Mouse (Mus musculus) bone marrow, adult 2 months (tissue): ENCODE results near the gene Pkp4.

Source experiments
- CTCF ChIP-seq: fragments of 200-500 bp; IDR thresholded peaks from 2 replicates; pipeline ENCODE4 v1.5.1; 2011; ENCODE audit warnings: low read length, control low read depth; ENCODE audit not compliant: control insufficient read depth, insufficient read depth
- POLR2A ChIP-seq: fragments of 200-500 bp; IDR thresholded peaks from 2 replicates; pipeline ENCODE4 v1.6.1; 2011; ENCODE audit warnings: low read depth, mild to moderate bottlenecking, control low read depth, low read length, borderline replicate concordance; ENCODE audit not compliant: control insufficient read depth

DNA sequence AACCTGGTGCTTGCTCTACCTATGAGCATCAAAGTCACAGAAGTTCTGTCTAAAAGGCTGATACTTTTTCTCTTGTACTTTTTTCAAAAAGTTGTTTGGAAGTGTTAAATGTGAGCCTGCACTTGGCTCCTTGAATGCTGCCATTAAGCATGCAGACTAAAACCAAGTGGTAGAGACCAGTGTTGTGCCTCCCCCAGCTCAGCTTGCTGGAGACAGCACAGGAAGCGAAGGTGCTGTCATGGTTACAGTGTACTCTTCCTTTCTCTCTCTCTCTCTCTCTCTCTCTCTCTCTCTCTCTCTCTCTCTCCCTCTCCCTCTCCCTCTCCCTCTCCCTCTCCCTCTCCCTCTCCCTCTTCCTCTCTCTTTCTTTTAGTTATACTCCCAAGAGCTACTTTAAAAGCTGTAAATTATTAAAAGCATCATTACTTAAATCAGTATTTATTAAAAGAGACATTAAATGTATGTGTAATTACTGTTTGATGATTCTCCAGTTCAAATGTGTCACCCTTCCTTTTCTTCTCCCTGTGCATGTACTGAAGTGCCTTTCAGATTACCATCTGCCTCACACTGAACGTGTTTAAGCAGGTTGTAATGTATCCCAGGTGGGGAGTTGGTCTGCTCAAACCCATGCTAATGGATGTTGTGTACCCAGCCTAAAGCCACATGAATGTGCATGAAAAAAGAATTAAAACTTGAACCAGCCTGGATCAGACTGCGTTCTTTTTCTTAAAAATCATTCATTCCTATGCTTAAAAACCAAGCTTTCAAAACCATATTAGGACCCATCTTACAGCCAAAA, 43.2 kb downstream of the Pkp4 start:
- TF ChIP-seq CTCF = no peak
- no peak for TF ChIP-seq POLR2A
